Mouse (Mus musculus): ENCODE results near the gene Phactr2. TPM values are rescaled to one million over a fixed set of nuclear protein-coding genes. Genes with fewer than 3 reads are reported as not detected.

Gene Phactr2
- polyA plus RNA-seq, 1 experiment from 2014 or later: 50.1 TPM

DNA sequence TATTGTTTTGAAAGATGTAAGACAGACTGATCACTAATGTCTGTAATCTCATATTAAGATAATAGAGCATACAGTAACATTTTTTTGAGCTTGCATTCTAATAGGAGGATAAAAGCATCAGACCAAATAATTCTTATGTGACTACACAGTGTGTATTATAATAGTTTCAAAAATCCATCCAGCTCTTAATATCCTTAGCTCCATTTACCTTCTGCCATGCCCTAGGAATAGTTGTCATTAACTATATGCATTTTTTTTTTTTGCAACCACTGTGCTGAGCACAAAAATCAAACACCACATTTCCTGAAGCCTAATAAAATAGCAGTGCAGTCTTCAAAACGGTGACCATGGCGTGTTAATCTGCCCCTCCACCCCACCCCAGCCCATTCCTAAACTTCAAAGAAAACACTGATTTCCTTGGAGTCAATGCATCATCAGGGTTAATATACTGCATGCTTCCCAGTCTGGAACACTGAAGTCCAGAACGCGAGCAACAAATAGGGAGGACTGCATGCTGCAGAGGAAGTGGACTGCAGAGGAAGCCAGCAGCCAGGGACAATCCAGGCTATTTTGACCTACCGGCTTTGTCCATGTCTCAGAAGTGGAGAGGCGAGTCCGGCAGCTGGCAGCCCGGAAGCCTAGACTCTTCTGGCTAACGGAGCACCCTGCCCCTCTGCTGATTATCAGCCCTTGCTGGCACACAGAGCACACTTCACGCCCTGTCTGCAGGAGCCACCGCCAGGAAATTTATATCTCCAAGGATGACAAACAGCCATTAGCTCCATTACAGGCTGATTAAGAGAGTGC, 85.9 kb downstream of the Phactr2 start:
- ATAC-seq (ENCODE audit: extremely low read depth, insufficient number of reproducible peaks, low FRiP score, low TSS enrichment): peak; percentile 66
- Histone ChIP-seq H3K27ac (replicated peaks) (peak overlapping the region; percentile 90), H3K9ac (peak overlapping the region; percentile 78), H3K36me3 (no peaks in the 10 kb centered on the region), H3K4me2 (peak overlapping the region; percentile 72), H3K9me3 (no peaks in the 10 kb centered on the region), H3K4me3 (peak overlapping the region; percentile 48), H3K27me3 (replicated peaks) (no peaks in the 10 kb centered on the region), H3K4me1 (peaks cover 21% of the 10 kb centered on the region)
- WGBS: 3% methylated on average over 11 of the region's 11 CpGs

DNA sequence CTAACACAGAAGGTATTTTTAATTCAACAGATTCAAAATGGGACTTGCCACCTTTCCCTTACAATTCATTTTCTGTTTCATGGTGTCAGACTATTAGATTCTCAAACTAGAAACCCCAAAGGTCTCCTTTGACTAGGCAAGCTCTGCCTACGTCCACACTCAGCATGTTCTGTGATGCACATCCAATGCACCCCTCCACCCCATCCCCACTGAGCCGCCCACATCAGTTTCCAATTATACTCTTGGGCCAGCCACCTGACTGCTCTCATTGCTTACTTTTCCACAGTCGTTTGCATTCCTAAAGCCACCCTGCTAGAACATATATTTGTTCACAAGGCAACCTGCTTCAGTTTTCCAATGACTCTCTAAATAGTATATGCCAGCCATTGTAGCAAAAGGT, 89.3 kb downstream of the Phactr2 start:
- Histone ChIP-seq H3K4me1 (peaks cover 21% of the 10 kb centered on the region), H3K9ac (no peak overlapping the region), H3K4me3 (no peak overlapping the region), H3K4me2 (no peak overlapping the region), H3K27ac (replicated peaks) (no peak overlapping the region), H3K36me3 (no peaks in the 10 kb centered on the region), H3K27me3 (replicated peaks) (no peaks in the 10 kb centered on the region), H3K9me3 (no peaks in the 10 kb centered on the region)
- no peak for ATAC-seq (ENCODE audit: extremely low read depth, insufficient number of reproducible peaks, low FRiP score, low TSS enrichment)
- WGBS: 64% methylated on average over 3 of the region's 3 CpGs

DNA sequence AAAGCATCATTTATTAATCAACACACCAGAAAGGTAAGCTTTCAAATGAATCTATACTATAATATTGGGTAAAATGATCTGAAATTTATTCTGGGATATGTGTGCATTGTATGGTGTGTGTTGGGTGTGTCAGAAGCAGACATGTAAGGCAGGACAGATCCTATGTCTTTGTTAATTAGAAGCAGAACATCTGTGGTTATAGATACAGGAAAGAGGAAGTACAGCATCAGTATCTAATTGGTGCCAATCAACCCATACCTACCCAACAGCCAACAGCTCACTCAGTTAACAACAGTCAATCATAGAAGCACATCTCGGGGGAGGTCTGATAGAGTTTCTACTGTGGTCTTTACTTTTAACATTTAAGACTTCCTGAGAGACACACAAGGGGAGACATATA, 96.3 kb downstream of the Phactr2 start:
- no peaks in the 10 kb centered on the region for H3K27me3 ChIP-seq (replicated peaks)
- H3K9ac ChIP-seq: no peak overlapping the region
- no peaks in the 10 kb centered on the region for H3K9me3 ChIP-seq
- no peak overlapping the region for H3K4me3 ChIP-seq
- no peak for ATAC-seq (ENCODE audit: extremely low read depth, insufficient number of reproducible peaks, low FRiP score, low TSS enrichment)
- WGBS: 89% methylated on average over 1 of the region's 1 CpGs
- no peak overlapping the region for H3K27ac ChIP-seq (replicated peaks)
- no peaks in the 10 kb centered on the region for H3K36me3 ChIP-seq
- H3K4me2 ChIP-seq: no peak overlapping the region
- H3K4me1 ChIP-seq: peaks cover 35% of the 10 kb centered on the region

DNA sequence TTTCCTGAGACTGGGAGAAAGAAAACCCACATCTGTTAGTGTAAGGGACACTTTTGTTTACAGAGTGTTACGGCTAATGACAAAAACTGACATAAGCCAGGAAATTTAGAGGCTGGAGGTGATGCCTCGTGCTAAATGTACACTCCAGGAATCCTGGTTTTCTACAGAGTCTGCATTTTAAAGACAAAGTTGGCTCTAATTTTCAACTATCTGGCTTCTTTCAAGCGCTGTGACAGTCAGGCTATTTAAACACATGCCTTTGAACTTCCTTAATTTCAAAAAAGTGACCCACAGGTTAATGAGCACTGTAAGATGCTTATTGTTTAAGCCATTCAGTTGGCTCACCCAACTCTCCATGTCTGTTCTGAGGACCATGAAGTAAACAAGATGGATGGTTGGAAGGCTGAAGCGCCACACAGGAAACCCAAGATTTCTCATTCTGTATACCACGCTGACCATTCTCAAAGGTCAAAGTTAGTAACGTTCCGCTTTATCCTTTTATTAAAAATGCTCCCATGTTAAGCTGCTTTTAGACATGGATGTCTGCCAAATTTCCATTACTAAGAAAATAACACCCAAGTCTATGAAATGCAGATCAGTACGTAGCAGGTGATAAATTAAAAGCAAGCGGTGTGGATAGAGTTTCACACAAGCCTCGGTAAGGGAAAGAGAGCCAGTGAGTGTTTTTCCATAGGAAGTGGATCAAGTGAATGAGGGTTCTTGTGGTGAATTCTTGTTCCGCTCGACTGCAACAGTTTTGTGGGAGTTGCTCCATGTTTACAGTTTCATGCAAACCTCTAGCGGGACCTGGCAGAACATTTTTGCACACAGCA, 97.6 kb downstream of the Phactr2 start:
- H3K9me3 ChIP-seq: no peaks in the 10 kb centered on the region
- no peaks in the 10 kb centered on the region for H3K36me3 ChIP-seq
- peaks cover 40% of the 10 kb centered on the region for H3K4me1 ChIP-seq
- H3K4me2 ChIP-seq: no peak overlapping the region
- H3K4me3 ChIP-seq: no peak overlapping the region
- ATAC-seq (ENCODE audit: extremely low read depth, insufficient number of reproducible peaks, low FRiP score, low TSS enrichment): no peak
- 64% methylated on average over 13 of the region's 13 CpGs for WGBS
- H3K27ac ChIP-seq (replicated peaks): peak overlapping the region; percentile 55
- H3K27me3 ChIP-seq (replicated peaks): no peaks in the 10 kb centered on the region
- no peak overlapping the region for H3K9ac ChIP-seq

DNA sequence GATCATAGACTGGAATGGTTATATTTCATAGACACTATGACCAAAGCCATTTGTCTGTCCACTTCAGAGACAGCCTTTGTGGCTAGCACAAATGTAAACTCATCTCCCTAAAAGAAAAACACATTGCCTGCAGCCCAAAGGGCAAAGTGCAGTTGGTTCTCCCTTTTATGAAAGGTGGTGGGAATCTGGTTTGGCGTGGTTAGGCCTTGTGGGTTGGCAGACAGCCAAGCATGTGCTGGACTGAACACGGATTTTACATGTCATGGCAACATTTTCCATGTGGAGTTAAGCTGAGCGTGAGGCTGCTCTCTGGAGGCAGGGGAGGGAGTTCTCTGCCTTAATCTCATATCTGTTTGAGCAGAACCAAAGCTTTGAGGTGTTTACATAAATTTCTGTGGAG, 98.4 kb downstream of the Phactr2 start:
- no peak overlapping the region for H3K4me2 ChIP-seq
- no peak for ATAC-seq (ENCODE audit: extremely low read depth, insufficient number of reproducible peaks, low FRiP score, low TSS enrichment)
- WGBS: 40% methylated on average over 3 of the region's 3 CpGs

DNA sequence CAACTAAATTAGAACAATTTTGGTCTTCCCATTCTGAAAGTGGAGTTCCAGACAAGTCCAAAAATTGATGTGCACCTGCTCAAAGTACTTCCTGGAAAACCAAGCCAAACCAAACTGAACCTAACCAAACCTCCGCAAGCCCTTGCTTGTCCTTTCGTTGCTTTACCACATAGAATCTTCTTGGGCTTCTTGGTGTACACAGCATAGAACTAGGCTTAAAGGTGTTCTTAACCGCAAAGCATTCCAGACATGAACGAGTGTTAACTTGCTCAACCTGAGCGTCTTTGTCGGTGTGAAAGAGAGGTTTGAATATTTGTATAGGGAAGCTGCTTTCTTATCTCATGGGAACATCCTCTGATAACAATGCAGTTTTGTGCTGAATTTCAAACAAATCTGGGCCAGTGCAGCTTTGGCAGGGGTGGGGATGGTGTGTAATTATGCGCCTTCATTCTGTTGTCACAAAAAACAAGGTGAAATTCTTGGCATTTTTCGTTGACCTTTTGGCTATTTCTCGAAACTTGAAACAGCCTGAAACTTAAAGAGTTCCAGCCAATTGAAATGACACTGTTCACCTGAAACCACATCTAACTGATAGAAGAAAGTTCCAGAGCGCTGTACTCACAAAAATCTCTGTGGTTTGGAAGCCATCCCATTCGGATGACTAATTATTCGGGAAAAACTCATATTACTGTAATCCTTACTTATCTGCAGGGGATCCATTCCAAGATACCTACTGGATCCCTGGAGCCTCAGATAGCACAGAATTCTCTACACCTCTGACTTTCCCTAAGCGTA, 104.4 kb downstream of the Phactr2 start:
- Histone ChIP-seq H3K4me2 (no peak overlapping the region), H3K4me3 (no peak overlapping the region), H3K9me3 (no peaks in the 10 kb centered on the region), H3K36me3 (no peaks in the 10 kb centered on the region), H3K27ac (replicated peaks) (0 out of 2 replicates have a peak overlapping the region, but pooled peaks have one; percentile 17), H3K27me3 (replicated peaks) (no peaks in the 10 kb centered on the region), H3K9ac (no peak overlapping the region), H3K4me1 (peaks cover 26% of the 10 kb centered on the region)
- ATAC-seq (ENCODE audit: extremely low read depth, insufficient number of reproducible peaks, low FRiP score, low TSS enrichment): no peak
- 65% methylated on average over 13 of the region's 13 CpGs for WGBS

More for the DNA sequence above, 98.4 kb downstream of the Phactr2 start:
- no peaks in the 10 kb centered on the region for H3K9me3 ChIP-seq
- peak overlapping the region; percentile 55 for H3K27ac ChIP-seq (replicated peaks)
- H3K4me3 ChIP-seq: no peak overlapping the region
- H3K9ac ChIP-seq: no peak overlapping the region
- no peaks in the 10 kb centered on the region for H3K27me3 ChIP-seq (replicated peaks)
- H3K36me3 ChIP-seq: no peaks in the 10 kb centered on the region
- H3K4me1 ChIP-seq: peaks cover 40% of the 10 kb centered on the region

DNA sequence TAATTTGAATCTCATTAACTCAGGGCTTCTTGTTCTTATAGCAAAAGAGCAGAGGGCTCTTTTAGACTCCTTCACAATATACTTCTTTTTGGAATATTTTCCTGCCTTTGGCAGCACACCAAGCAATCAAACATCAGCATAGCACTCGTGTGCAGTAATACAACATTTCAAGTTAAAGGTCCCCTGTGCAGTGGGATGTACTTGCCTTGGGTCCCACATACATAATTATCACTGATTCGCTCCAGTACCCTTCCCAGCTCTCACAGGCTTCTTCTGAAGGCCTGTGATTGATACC, 110.0 kb downstream of the Phactr2 start:
- no peak for ATAC-seq (ENCODE audit: extremely low read depth, insufficient number of reproducible peaks, low FRiP score, low TSS enrichment)
- peak overlapping the region; percentile 17; the same call in 1 of the 2 replicates for H3K27ac ChIP-seq (replicated peaks)
- no peak overlapping the region for H3K4me3 ChIP-seq

DNA sequence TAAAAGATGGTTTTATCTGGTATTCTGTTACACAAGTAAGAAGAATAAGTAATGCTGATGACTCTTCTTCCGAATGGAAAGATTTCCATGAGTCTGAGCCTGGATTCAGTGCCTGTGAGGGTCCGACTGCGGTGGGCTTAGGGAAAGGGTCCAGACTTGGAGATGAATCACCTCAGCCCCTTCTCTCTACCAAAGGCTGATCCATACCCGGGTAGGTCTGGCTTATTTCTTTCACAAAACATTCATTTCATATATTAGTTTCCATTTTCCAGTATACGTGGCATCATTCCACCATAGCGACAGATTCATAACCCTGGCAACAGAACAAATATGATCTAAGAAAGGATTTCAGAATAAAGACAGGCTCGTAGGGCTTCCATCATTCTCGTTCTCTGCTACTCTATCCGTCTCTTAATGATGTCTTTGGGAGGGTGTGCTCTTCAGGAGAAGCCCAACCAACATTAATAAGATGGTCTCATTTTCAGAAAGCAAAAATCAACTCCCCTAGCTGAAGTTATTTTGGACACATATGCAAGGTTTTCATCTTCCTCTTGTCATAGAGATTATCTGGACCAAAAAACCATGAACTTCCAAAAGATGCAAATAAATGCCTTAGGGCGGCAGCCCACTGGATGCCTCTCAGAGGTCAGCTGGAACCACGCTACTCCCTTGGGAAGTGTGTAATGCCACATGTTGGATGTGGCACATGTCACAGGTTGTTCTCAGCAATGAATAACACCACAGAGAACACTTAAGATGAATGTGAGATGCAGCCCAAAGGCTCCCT, 110.5 kb downstream of the Phactr2 start:
- Histone ChIP-seq H3K4me3 (no peak overlapping the region), H3K4me2 (no peak overlapping the region), H3K36me3 (no peaks in the 10 kb centered on the region), H3K9ac (no peak overlapping the region), H3K27me3 (replicated peaks) (no peaks in the 10 kb centered on the region), H3K9me3 (no peaks in the 10 kb centered on the region), H3K27ac (replicated peaks) (peak overlapping the region; percentile 17), H3K4me1 (peaks cover 30% of the 10 kb centered on the region)
- WGBS: 70% methylated on average over 11 of the region's 11 CpGs
- ATAC-seq (ENCODE audit: extremely low read depth, insufficient number of reproducible peaks, low FRiP score, low TSS enrichment): no peak

More for the DNA sequence above, 110.0 kb downstream of the Phactr2 start:
- no peak overlapping the region for H3K9ac ChIP-seq
- H3K27me3 ChIP-seq (replicated peaks): no peaks in the 10 kb centered on the region
- H3K9me3 ChIP-seq: no peaks in the 10 kb centered on the region
- 60% methylated on average over 2 of the region's 2 CpGs for WGBS
- H3K4me2 ChIP-seq: no peak overlapping the region
- peaks cover 24% of the 10 kb centered on the region for H3K4me1 ChIP-seq
- no peaks in the 10 kb centered on the region for H3K36me3 ChIP-seq

DNA sequence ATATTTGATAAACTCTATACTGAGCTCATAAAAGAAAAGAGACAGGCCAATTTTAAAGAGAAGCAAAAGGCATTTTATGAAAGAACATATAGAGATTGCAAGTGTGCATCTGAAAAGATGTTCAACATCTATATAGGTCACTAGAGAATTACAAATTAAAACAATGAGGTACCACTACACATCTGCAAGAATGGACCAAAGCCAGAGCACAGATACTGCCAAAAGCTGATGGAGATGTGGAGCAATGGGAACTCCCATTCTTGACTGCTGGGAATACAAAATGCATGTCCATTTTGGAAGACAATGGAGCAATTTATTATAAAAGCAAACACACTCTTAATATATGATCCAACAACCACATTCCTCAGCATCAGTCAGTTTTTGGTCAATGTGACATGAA, 113.3 kb downstream of the Phactr2 start:
- no peak for ATAC-seq (ENCODE audit: extremely low read depth, insufficient number of reproducible peaks, low FRiP score, low TSS enrichment)
- H3K4me1 ChIP-seq: peaks cover 37% of the 10 kb centered on the region

DNA sequence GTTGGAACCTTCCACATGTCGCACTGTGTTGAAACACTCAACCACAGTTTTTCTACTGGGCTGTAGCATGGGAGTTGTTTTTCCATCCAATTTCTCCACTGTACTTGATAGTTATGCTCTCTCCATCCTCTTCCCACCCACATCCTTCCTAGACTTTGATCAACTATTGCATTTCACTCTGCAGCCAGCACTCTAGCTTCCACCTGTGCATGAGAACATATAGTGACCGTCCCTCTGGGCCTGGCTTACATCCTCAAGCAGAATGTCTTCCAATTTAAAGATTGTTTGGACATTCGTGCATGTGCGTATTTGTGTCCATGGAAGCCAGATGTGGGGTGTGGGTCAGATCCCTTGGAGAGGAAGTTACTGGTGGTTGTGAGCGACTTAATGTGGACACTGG, 114.4 kb downstream of the Phactr2 start:
- Histone ChIP-seq H3K27ac (replicated peaks) (peak overlapping the region; percentile 88), H3K4me3 (no peak overlapping the region), H3K9me3 (no peaks in the 10 kb centered on the region), H3K36me3 (no peaks in the 10 kb centered on the region), H3K4me1 (peaks cover 37% of the 10 kb centered on the region), H3K9ac (no peak overlapping the region), H3K27me3 (replicated peaks) (no peaks in the 10 kb centered on the region), H3K4me2 (no peak overlapping the region)
- 81% methylated on average over 5 of the region's 5 CpGs for WGBS
- no peak for ATAC-seq (ENCODE audit: extremely low read depth, insufficient number of reproducible peaks, low FRiP score, low TSS enrichment)

More for the DNA sequence above, 113.3 kb downstream of the Phactr2 start:
- H3K9me3 ChIP-seq: no peaks in the 10 kb centered on the region
- no peaks in the 10 kb centered on the region for H3K36me3 ChIP-seq
- no peak overlapping the region for H3K4me3 ChIP-seq
- H3K27me3 ChIP-seq (replicated peaks): no peaks in the 10 kb centered on the region
- no peak overlapping the region for H3K4me2 ChIP-seq
- no peak overlapping the region for H3K9ac ChIP-seq
- no peak overlapping the region for H3K27ac ChIP-seq (replicated peaks)

Data from heart, embryonic 13.5 days (tissue).